In the genomic region with DNA sequence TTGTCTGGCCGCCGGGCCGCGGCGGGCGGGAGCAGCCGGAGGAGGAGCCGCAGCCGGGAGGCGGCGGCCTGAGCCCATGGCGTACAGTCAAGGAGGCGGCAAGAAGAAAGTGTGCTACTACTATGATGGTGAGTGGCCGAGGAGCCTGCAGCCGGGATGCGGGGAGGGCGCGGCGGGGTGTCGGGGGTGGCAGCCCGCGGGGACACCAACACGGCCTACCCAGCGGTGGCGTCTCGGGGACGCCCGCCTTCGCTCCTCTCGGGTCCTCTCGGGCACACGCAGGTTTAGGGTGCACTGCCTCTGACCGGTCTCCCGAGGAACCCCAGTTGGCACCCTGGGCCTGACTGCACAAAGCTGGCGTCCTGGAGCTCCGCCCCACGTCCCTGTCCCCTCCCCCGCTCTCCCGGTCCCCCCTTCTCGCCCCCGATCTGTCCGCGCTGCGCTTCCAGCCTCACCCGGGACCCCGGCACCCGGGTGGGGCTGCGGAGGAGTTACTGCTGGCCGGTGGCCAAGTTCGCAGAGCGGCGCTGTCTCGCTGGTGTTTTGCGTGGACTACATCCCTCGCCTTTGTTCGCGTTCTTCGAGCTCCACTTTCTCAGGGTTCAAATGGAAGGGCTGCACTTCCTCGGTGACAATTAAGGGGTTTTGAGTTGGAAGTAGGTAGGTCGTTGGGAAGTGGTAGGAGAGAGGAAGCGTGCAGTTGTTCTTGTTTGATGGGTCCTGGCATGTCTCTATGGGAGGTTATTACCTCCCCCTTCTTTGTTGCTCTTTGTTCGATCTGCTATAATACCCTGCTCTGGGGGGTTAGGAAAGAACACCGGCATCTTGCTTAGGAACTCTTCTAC, we compare ENCODE assay signal across 8 mouse cellular contexts. TPM values are rescaled to one million over a fixed set of nuclear protein-coding genes. Genes with fewer than 3 reads are reported as not detected.
DNase-seq lines count a peak whose midpoint lies in the region; ATAC-seq lines count a peak whose summit lies in the region.

No protein-coding gene starts in this region.

- peak overlapping the region; percentile 99 for H3K9ac ChIP-seq in kidney, embryonic 14.5 days (ENCODE audit: low read depth, low read length)
- H3K9ac ChIP-seq in limb, embryonic 13.5 days = peak overlapping the region; percentile 99
- peak overlapping the region; percentile 99 for H3K9ac ChIP-seq in midbrain, embryonic 14.5 days (replicated peaks; ENCODE audit: low read length)

- peak; percentile 61 to 72 for DNase-seq in cerebellum, adult 18-20 months
- no peak for DNase-seq in cerebellum, adult 11-12 months
- peak; percentile 51 for DNase-seq in embryo, embryonic 11.5 days (ENCODE audit: low read depth, low spot score)
- DNase-seq in gastrocnemius, postnatal 4 days (ENCODE audit: low spot score in 2 of 2) = peak; percentile 50 to 73
- DNase-seq in midbrain, embryonic 14.5 days = peak; percentile 82
- DNase-seq in spleen, postnatal 36 days (ENCODE audit: low spot score in 2 of 2) = peak; percentile 46 to 47

- H3K27ac ChIP-seq in kidney, embryonic 14.5 days (ENCODE audit: low read depth, low read length) = peak overlapping the region; percentile 98
- H3K27ac ChIP-seq in limb, embryonic 13.5 days = peak overlapping the region; percentile 98
- peak overlapping the region; percentile 99 for H3K27ac ChIP-seq in midbrain, embryonic 14.5 days (replicated peaks; ENCODE audit: low read depth, low read length)

- H3K4me3 ChIP-seq in kidney, embryonic 14.5 days (ENCODE audit: low read length) = peak overlapping the region; percentile 96
- H3K4me3 ChIP-seq in limb, embryonic 13.5 days = peak overlapping the region; percentile 94
- peak overlapping the region; percentile 98 for H3K4me3 ChIP-seq in midbrain, embryonic 14.5 days (replicated peaks; ENCODE audit: low read depth, low read length)

- peak overlapping the region; percentile 64 for H3K4me2 ChIP-seq in kidney, embryonic 14.5 days (replicated peaks; ENCODE audit: low read depth, low read length)
- peak overlapping the region; percentile 71 for H3K4me2 ChIP-seq in limb, embryonic 13.5 days (replicated peaks)
- peak overlapping the region; percentile 65 for H3K4me2 ChIP-seq in midbrain, embryonic 14.5 days (ENCODE audit: low read length)

- 0% methylated on average over 47 of the region's 63 CpGs for WGBS in kidney, embryonic 14.5 days
- under 1% methylated on average over 56 of the region's 63 CpGs for WGBS in limb, embryonic 13.5 days
- under 1% methylated on average over 63 of the region's 63 CpGs for WGBS in midbrain, embryonic 14.5 days

- no peaks in the 10 kb centered on the region for H3K36me3 ChIP-seq in kidney, embryonic 14.5 days (ENCODE audit: control insufficient read depth, insufficient read depth, low read length)
- no peaks in the 10 kb centered on the region; the same call in 1 of the 2 replicates for H3K36me3 ChIP-seq in limb, embryonic 13.5 days
- no peaks in the 10 kb centered on the region for H3K36me3 ChIP-seq in midbrain, embryonic 14.5 days (ENCODE audit: control insufficient read depth, insufficient read depth, low read length)

- no peaks in the 10 kb centered on the region for H3K27me3 ChIP-seq in kidney, embryonic 14.5 days (ENCODE audit: control insufficient read depth, insufficient read depth, low read length)
- H3K27me3 ChIP-seq in limb, embryonic 13.5 days = no peaks in the 10 kb centered on the region
- no peaks in the 10 kb centered on the region for H3K27me3 ChIP-seq in midbrain, embryonic 14.5 days (ENCODE audit: control insufficient read depth, insufficient read depth, low read length)

- H3K4me1 ChIP-seq in kidney, embryonic 14.5 days (ENCODE audit: control insufficient read depth, insufficient read depth, low read length) = peaks cover 11% of the 10 kb centered on the region
- peaks cover 21% of the 10 kb centered on the region for H3K4me1 ChIP-seq in limb, embryonic 13.5 days
- H3K4me1 ChIP-seq in midbrain, embryonic 14.5 days (ENCODE audit: control insufficient read depth, insufficient read depth, low read length) = peaks cover 15% of the 10 kb centered on the region

- no peaks in the 10 kb centered on the region for H3K9me3 ChIP-seq in kidney, embryonic 14.5 days (ENCODE audit: control insufficient read depth, low read length)
- H3K9me3 ChIP-seq in limb, embryonic 13.5 days = no peaks in the 10 kb centered on the region
- no peaks in the 10 kb centered on the region; the same call in 1 of the 2 replicates for H3K9me3 ChIP-seq in midbrain, embryonic 14.5 days (ENCODE audit: control insufficient read depth, low read length)

- peak; percentile 84 for ATAC-seq in kidney, embryonic 14.5 days (ENCODE audit: low FRiP score, low TSS enrichment)
- peak; percentile 82 for ATAC-seq in limb, embryonic 13.5 days (ENCODE audit: low FRiP score, low read depth)
- ATAC-seq in midbrain, embryonic 14.5 days (ENCODE audit: low FRiP score, low TSS enrichment) = peak; percentile 79

RNA-seq across cellular contexts. Expression of a gene that starts 0.6 kb away (rescaled TPM):
- 100 to 1,000 TPM; 108 to 112 TPM for total RNA-seq in gastrocnemius, postnatal 4 days (2021)
- 260 and 289 TPM in 2 replicates for polyA plus RNA-seq in kidney, embryonic 14.5 days (2014; fragmentation: Nextera tagmentation; extraction: Ambion mirVana)
- 309 and 317 TPM in 2 replicates for polyA plus RNA-seq in limb, embryonic 13.5 days (2015; fragmentation: Nextera tagmentation; extraction: Ambion mirVana)
- polyA plus RNA-seq in midbrain, embryonic 14.5 days (2014; fragmentation: Nextera tagmentation; extraction: Ambion mirVana) = 381 and 459 TPM in 2 replicates
